Mouse (Mus musculus) kidney, adult 8-10 months (tissue): Measurements from ENCODE around the gene Ttc4.

Experiments
- DNase-seq, 2 experiments: peaks; one replicate each; pipeline ENCODE4 v3.0.0; 2022

Gene Ttc4

DNA sequence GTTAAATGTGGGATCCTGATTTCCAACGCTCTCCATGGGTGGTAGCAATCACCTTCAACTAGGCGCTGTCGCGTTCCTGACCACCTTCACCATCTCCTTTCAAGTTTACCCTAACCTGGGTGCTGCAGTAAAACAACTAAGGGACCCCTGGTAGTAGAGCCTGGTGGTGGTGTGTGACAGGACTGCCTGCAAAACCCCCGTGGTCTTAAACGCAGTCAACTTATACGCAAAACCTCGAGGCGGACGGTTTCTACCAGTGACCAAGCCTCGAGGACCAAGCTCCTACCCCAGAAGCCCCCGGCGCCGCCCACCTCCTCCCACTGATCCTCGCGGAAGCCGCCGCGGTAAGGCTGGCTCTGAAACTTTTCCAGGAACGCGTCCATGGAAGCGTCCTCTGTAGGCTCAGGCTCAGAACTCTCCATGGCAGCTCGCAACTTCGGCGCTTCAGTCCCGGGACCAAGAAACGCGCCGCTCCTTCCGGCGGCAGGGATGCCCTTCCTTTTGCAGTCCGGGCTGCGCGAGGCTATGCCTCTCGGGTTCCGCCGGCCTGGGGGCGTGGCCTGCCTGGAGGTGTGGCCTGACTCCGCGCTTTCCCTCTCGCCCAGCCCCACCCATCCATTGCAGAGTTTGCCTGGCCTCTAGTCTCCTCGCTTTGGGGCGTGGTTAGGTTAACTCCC lies at the start of gene Ttc4:
TSS of gene Ttc4 (minus strand) at position 503 of the 677 bp plus-strand sequence.
- DNase-seq, result peak; percentile 84 to 90

- DNase-seq, result peak; percentile 47 to 55
Observed at GRCm38 (mm10) chr4:106720631-106721030, 41.9 kb upstream of the Ttc4 start.

DNA sequence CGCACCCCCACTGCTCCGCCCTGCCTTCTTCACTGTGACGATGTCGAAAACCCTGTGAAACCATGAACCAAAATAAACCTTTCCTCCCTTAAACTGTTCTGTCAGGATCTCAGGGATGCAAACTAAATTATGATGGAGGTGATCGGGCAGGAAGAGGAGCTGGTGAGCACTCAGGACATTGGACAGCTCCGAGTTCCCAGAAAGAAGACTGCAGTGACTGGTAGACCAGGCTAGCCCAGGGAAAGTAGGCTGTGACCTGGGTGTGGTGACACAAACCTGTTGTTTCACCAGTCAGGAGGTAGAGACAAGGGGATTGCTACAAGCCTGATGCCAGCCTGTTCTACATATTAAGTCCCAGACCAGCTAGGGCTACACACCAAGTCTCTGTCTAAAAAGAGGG lies 34.9 kb upstream of the Ttc4 start:
- no peak for DNase-seq

DNA sequence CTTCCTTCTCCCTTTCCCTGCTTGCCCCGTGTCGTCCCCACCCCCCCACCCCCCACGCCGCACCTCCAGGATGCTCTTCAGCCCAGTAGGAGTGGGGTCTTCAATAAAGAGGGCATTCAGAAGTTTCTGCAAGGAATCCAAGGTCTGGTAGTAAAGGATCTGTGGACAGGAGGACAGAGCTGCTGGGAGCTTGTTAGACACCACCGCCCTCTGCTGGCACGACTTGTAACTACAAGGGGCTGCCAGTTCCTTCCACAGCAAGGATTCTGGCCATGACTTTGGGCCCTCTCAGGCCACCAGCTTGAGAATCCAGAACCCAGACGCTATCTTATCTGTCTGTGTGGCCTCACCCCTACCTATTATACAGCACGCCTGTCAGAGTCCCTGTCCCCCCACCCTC lies 29.7 kb upstream of the Ttc4 start:
- DNase-seq, result peak; percentile 51 to 79

- no peak for DNase-seq
Observed at GRCm38 (mm10) chr4:106707957-106708356, 29.2 kb upstream of the Ttc4 start.

DNA sequence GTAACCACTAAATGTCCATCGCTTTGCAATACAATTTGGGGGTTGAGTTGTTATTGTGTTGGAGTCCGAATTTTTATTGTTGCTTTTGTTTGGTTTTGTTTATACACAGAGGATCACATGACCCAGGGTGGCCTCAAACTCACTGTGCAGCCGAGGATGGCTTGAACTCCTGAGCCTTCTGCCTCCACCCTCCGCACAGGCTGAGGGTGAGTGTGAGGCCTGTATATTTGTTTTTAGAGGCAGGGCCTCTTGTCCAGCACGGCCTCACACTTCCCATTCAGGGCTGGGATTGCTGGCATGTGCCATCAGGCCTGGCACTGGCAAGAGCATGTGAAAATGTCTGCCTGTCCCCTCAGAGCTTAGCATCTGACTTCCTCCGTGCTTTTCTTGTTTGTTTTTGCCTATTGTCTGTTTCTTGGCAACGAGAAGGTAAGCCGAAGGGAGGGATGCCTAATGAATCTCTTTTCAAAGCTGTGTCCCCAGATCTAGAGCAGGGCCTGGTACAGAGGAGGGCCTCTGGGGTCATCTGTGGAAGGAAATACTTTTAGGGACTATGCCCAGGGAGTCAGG lies 26.4 kb upstream of the Ttc4 start:
- no peak for DNase-seq

GRCm38 (mm10) chr4:106704416-106704815 lies 25.7 kb upstream of the Ttc4 start:
- peak; percentile 48 to 54 for DNase-seq

DNA sequence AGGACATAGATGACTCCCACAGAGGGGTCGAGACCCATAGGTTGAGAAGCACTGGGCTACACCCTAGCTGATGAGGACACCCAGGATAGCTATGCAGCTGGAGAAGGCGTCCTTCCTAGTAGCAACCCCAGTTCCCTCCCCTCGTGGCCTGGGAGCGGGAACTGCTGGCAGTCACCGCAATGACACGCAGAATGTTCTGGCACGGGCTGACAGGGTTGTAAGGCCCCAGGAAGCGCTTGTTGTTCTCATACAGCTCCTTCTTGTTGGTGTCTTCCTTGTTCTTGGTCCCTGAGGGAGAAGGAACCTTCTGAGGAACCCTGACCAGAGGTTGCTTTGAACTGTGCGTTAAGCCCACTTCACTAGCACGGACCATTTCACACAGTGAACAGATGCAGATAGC lies 25.2 kb upstream of the Ttc4 start:
- no peak for DNase-seq

GRCm38 (mm10) chr4:106700798-106701197 lies 22.1 kb upstream of the Ttc4 start:
- no peak for DNase-seq

DNA sequence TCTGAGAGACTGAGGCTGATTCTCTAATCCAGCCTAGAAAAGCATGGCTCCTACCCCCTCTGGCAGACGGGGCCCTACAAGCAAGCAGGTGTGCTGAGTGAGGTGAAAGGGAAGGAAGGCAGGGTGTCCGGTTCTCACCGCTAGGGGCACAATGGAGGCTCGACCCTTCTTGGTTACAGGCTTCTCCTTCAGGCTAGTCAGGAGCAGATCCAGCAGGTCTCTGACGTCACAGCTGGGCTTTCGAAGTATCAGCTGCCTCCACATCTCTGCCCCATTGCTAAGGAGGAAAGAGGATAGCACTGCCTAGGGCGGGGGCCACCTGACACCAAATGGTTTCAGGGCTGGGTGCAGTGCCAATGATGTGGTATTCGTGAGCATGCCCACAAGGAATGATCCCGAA lies 21.2 kb upstream of the Ttc4 start:
- DNase-seq, result peak; percentile 27 to 42

DNA sequence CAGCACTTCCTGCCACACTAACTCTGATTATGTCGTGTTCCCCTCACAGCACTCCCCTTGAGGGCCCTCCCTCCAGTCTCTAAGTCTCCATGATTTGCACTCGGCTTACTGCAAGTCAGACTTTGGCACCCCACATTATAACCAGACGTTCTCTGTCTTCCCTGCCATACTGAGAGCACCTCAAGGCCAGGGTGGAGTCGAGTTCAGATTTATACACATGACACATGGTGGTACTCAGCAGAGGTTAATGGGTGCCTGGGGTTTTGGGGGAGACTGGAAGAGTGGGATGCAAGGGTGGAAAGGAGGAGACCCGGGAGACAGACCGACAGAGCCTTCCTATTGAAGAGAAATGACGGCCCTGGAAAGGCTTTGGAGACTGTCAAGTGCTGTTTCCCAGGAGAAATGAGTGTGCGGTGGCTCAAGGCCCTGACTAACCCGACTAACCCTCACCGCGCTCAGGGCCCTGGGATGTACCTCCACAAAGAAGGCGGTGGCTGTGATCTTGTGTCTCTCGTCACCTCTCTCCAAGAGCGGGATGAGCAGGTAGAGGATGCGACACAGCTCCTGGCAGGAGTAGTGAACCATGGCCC lies 15.2 kb upstream of the Ttc4 start:
- no peak for DNase-seq

GRCm38 (mm10) chr4:106688636-106689296 lies 10.0 kb upstream of the Ttc4 start:
- no peak for DNase-seq

DNA sequence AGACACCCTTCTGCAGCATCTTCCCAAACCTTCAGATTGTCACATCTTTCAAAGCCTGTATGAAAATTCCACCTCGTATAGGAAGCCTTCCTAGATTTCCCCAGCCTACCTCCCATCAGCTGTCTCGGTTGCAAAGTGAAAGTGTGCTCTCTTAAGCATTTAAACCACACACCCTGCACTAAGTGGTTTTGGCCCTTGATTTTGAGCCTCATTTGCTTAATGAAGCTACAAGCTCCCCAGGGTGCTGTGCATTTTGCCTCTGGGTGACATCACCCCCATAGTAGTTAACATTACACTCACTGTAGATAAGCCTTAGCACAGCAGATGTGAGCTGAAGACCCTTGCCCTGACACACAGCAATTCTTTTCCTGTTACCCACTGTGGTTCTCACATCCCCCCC lies 2.2 kb upstream of the Ttc4 start:
- DNase-seq, result no peak

- DNase-seq, result no peak
Observed at GRCm38 (mm10) chr4:106679152-106679551, 408 bp upstream of the Ttc4 start.

GRCm38 (mm10) chr4:106676749-106677148 lies 2.0 kb downstream of the Ttc4 start:
- DNase-seq, result peak; percentile 39 to 48

DNA sequence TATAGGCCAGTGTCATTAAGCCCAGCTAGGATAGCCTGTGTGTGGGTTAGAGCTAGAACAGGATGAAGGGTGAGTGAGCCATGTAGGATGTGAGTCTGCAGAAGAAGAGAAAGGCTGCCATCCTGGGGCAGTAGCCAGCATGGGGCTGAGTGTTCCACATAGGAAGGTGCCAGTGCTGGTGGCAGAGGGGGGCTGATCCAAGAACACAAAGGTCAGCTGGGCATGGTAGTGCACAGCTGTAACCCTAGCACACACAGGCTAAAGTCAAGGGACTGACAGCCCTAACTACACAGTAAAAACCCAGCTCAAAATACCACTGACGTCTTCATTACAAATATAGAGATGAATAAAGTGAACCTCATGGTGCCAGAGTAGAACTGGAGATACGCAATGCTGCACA lies 12.2 kb downstream of the Ttc4 start:
- no peak for DNase-seq

GRCm38 (mm10) chr4:106665673-106666072 lies 13.1 kb downstream of the Ttc4 start:
- DNase-seq, result no peak

GRCm38 (mm10) chr4:106665269-106665668 lies 13.5 kb downstream of the Ttc4 start:
- no peak for DNase-seq

- peak; percentile 62 to 76 for DNase-seq
Observed at GRCm38 (mm10) chr4:106664697-106665096, 14.0 kb downstream of the Ttc4 start.

DNA sequence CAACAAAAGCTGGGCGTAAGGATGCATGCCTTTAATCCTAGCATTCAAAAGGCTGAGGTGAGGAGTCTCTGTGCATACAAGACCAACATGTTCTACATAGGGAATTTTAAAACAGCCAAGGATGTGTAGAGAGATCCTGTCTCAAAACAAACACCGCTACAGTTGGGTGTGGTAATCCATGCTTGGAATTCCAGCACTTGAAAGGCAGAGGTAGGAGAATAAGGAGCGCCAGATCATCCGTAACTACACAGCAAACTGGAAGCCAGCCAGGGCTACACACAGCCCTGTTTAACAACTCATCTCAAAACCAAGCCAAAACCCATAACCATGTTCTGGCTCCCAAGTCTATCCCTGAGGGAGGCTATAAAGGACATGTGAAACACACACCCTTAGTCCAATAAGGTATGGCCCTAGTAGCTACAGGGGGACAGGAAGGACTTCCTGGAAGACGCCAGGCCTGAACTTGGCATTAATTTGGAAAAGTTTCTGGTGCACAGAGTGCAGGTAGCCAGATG lies 14.7 kb downstream of the Ttc4 start:
- DNase-seq, result no peak

- DNase-seq, result no peak
Observed at GRCm38 (mm10) chr4:106655681-106656080, 23.1 kb downstream of the Ttc4 start.

DNA sequence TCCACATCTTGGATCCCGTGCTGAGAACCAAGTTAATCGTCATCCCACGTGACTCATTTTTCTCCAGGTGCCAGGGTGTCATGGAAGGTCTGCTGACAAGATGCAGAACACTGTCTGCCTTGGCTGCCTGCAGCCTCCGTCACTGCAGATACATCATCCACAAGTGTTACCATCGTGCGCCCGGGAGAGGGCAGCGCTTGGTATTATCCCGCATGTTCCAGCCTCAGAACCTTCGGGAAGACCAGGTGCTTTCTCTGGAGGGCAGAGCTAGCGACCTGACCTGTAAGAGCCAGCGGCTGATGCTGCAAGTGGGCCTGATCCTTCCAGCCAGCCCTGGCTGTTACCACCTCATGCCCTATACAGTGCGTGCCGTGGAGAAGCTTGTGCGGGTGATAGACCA lies 25.7 kb downstream of the Ttc4 start:
- DNase-seq, result no peak

- DNase-seq, result no peak
Observed at GRCm38 (mm10) chr4:106652546-106652945, 26.2 kb downstream of the Ttc4 start.
